Mouse (Mus musculus): Measurements from ENCODE around the gene Ndufs5.
A peak's percentile ranks its signal among the peaks of the same experiment; 100 is the strongest.

The Ndufs5 gene

GRCm38 (mm10) chr4:123685046-123685445 is 33.0 kb downstream of the Ndufs5 start:
- Histone ChIP-seq H3K4me1 (replicated peaks; ENCODE audit: low read depth, low read length) (peaks cover 55% of the 10 kb centered on the region), H3K36me3 (ENCODE audit: insufficient read depth, low read length) (0 out of 2 replicates have a peak, but pooled peaks cover 2% of the 10 kb centered on the region), H3K4me3 (replicated peaks; ENCODE audit: low read length) (no peak overlapping the region), H3K27me3 (ENCODE audit: insufficient read depth, low read length) (peaks cover 51% of the 10 kb centered on the region), H3K9me3 (ENCODE audit: low read length) (no peaks in the 10 kb centered on the region)
- TF ChIP-seq CTCF (conservative IDR thresholded peaks at IDR 0.05; ENCODE audit: low read length): no peak
- TF ChIP-seq POU5F1 (IDR thresholded peaks at IDR 0.05; ENCODE audit: borderline replicate concordance, low read length): no peak
- TF ChIP-seq NANOG (IDR thresholded peaks at IDR 0.05; ENCODE audit: borderline replicate concordance, low read length): no peak

GRCm38 (mm10) chr4:123684260-123684659 is 33.7 kb downstream of the Ndufs5 start, which contains the start of gene Macf1:
Macf1 (minus strand) TSS chr4:123684360.
- Histone ChIP-seq H3K4me3 (replicated peaks; ENCODE audit: low read length) (no peak within 1 kb of the TSS), H3K27me3 (ENCODE audit: insufficient read depth, low read length) (peaks cover 51% of the 10 kb centered on the region), H3K36me3 (ENCODE audit: insufficient read depth, low read length) (0 out of 2 replicates have a peak, but pooled peaks cover 2% of the 10 kb centered on the region), H3K4me1 (replicated peaks; ENCODE audit: low read depth, low read length) (peaks cover 52% of the 10 kb centered on the region), H3K9me3 (ENCODE audit: low read length) (no peaks in the 10 kb centered on the region)
- TF ChIP-seq POU5F1 (IDR thresholded peaks at IDR 0.05; ENCODE audit: borderline replicate concordance, low read length) (no peak), NANOG (IDR thresholded peaks at IDR 0.05; ENCODE audit: borderline replicate concordance, low read length) (no peak), CTCF (conservative IDR thresholded peaks at IDR 0.05; ENCODE audit: low read length) (no peak)

DNA sequence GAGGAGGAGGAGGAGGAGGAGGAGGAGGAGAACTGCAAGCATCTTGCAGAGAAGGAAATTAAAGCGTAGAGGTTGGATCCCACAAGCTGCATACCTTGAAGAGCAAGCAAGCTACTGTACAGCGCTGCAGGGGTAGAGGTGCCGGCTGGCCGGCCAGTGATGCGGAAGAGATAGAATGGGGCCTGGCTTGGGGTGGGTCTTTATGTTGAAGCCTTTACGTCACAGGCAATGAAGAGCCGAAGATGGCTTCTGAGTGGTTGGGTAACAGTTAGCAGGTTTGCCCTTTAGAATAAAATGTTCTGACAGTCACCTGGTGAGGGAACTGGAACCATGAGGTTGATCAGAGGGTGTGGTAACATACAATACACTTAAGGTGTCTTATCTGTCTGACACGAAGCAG is 35.7 kb downstream of the Ndufs5 start:
- Histone ChIP-seq H3K36me3 (ENCODE audit: insufficient read depth, low read length) (0 out of 2 replicates have a peak, but pooled peaks cover 2% of the 10 kb centered on the region), H3K9me3 (ENCODE audit: low read length) (no peaks in the 10 kb centered on the region), H3K27me3 (ENCODE audit: insufficient read depth, low read length) (peaks cover 42% of the 10 kb centered on the region), H3K4me3 (replicated peaks; ENCODE audit: low read length) (no peak overlapping the region), H3K4me1 (replicated peaks; ENCODE audit: low read depth, low read length) (peaks cover 61% of the 10 kb centered on the region)
- TF ChIP-seq POU5F1 (IDR thresholded peaks at IDR 0.05; ENCODE audit: borderline replicate concordance, low read length) (no peak), NANOG (IDR thresholded peaks at IDR 0.05; ENCODE audit: borderline replicate concordance, low read length) (no peak), CTCF (conservative IDR thresholded peaks at IDR 0.05; ENCODE audit: low read length) (no peak)

DNA sequence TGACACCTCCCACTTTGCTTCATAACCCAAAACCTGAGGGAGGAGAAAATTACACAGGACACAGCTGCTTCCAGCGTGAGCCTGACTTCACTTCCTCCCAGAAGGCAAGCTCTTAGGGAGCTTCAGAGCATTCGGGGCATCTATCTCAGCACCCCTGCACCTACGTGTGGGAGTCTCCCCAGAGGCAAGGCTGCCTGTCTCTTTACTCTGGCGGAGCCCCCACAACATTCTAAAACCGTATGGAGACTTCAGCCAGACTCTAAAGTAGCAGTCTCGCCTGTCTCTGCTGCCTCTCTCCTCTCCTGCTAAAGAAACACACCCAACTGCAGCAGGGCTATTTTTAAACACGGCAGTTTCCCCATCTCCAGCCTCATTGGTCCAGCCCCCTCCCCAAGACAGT is 37.0 kb downstream of the Ndufs5 start:
- H3K4me1 ChIP-seq (replicated peaks; ENCODE audit: low read depth, low read length): peaks cover 64% of the 10 kb centered on the region
- H3K4me3 ChIP-seq (replicated peaks; ENCODE audit: low read length): no peak overlapping the region
- TF ChIP-seq POU5F1 (IDR thresholded peaks at IDR 0.05; ENCODE audit: borderline replicate concordance, low read length): no peak
- no peak for TF ChIP-seq CTCF (conservative IDR thresholded peaks at IDR 0.05; ENCODE audit: low read length)
- TF ChIP-seq NANOG (IDR thresholded peaks at IDR 0.05; ENCODE audit: borderline replicate concordance, low read length): no peak
- 0 out of 2 replicates have a peak, but pooled peaks cover 4% of the 10 kb centered on the region for H3K36me3 ChIP-seq (ENCODE audit: insufficient read depth, low read length)
- no peaks in the 10 kb centered on the region for H3K9me3 ChIP-seq (ENCODE audit: low read length)
- H3K27me3 ChIP-seq (ENCODE audit: insufficient read depth, low read length): peaks cover 32% of the 10 kb centered on the region

- Histone ChIP-seq H3K36me3 (ENCODE audit: insufficient read depth, low read length) (peaks cover 10% of the 10 kb centered on the region), H3K4me1 (replicated peaks; ENCODE audit: low read depth, low read length) (peaks cover 61% of the 10 kb centered on the region), H3K27me3 (ENCODE audit: insufficient read depth, low read length) (0 out of 2 replicates have a peak, but pooled peaks cover 2% of the 10 kb centered on the region), H3K9me3 (ENCODE audit: low read length) (no peaks in the 10 kb centered on the region), H3K4me3 (replicated peaks; ENCODE audit: low read length) (no peak overlapping the region)
- no peak for TF ChIP-seq POU5F1 (IDR thresholded peaks at IDR 0.05; ENCODE audit: borderline replicate concordance, low read length)
- TF ChIP-seq CTCF (conservative IDR thresholded peaks at IDR 0.05; ENCODE audit: low read length): no peak
- TF ChIP-seq NANOG (IDR thresholded peaks at IDR 0.05; ENCODE audit: borderline replicate concordance, low read length): no peak
These were observed 40.8 kb downstream of the Ndufs5 start for GRCm38 (mm10) chr4:123677060-123677804.

- Histone ChIP-seq H3K4me1 (replicated peaks; ENCODE audit: low read depth, low read length) (peaks cover 67% of the 10 kb centered on the region), H3K9me3 (ENCODE audit: low read length) (no peaks in the 10 kb centered on the region), H3K36me3 (ENCODE audit: insufficient read depth, low read length) (peaks cover 31% of the 10 kb centered on the region), H3K4me3 (replicated peaks; ENCODE audit: low read length) (no peak overlapping the region), H3K27me3 (ENCODE audit: insufficient read depth, low read length) (no peaks in the 10 kb centered on the region)
- TF ChIP-seq CTCF (conservative IDR thresholded peaks at IDR 0.05; ENCODE audit: low read length) (no peak), NANOG (IDR thresholded peaks at IDR 0.05; ENCODE audit: borderline replicate concordance, low read length) (no peak), POU5F1 (IDR thresholded peaks at IDR 0.05; ENCODE audit: borderline replicate concordance, low read length) (no peak)
These were observed 47.4 kb downstream of the Ndufs5 start for GRCm38 (mm10) chr4:123670598-123670997.

GRCm38 (mm10) chr4:123669696-123670095 is 48.3 kb downstream of the Ndufs5 start:
- Histone ChIP-seq H3K27me3 (ENCODE audit: insufficient read depth, low read length) (no peaks in the 10 kb centered on the region), H3K4me1 (replicated peaks; ENCODE audit: low read depth, low read length) (peaks cover 63% of the 10 kb centered on the region), H3K9me3 (ENCODE audit: low read length) (no peaks in the 10 kb centered on the region), H3K4me3 (replicated peaks; ENCODE audit: low read length) (peak overlapping the region; percentile 21), H3K36me3 (ENCODE audit: insufficient read depth, low read length) (peaks cover 31% of the 10 kb centered on the region)
- TF ChIP-seq NANOG (IDR thresholded peaks at IDR 0.05; ENCODE audit: borderline replicate concordance, low read length): no peak
- no peak for TF ChIP-seq CTCF (conservative IDR thresholded peaks at IDR 0.05; ENCODE audit: low read length)
- TF ChIP-seq POU5F1 (IDR thresholded peaks at IDR 0.05; ENCODE audit: borderline replicate concordance, low read length): no peak

- peaks cover 26% of the 10 kb centered on the region for H3K36me3 ChIP-seq (ENCODE audit: insufficient read depth, low read length)
- peaks cover 63% of the 10 kb centered on the region for H3K4me1 ChIP-seq (replicated peaks; ENCODE audit: low read depth, low read length)
- H3K4me3 ChIP-seq (replicated peaks; ENCODE audit: low read length): peak overlapping the region; percentile 89
- TF ChIP-seq CTCF (conservative IDR thresholded peaks at IDR 0.05; ENCODE audit: low read length) (peak; percentile 94), NANOG (IDR thresholded peaks at IDR 0.05; ENCODE audit: borderline replicate concordance, low read length) (peak; percentile 56; the same call in 1 of the 2 replicates), POU5F1 (IDR thresholded peaks at IDR 0.05; ENCODE audit: borderline replicate concordance, low read length) (no peak)
- H3K27me3 ChIP-seq (ENCODE audit: insufficient read depth, low read length): no peaks in the 10 kb centered on the region
- no peaks in the 10 kb centered on the region for H3K9me3 ChIP-seq (ENCODE audit: low read length)
These were observed 50.6 kb downstream of the Ndufs5 start for GRCm38 (mm10) chr4:123667260-123667867.
